Mouse (Mus musculus) adrenal gland, adult 2 months (tissue): ENCODE measurements around the gene Uvssa. TPM values are rescaled to one million over a fixed set of nuclear protein-coding genes. Genes with fewer than 3 reads are reported as not detected.
A peak's percentile ranks its signal among the peaks of the same experiment; 100 is the strongest.

Experiments
- DNase-seq: peaks from one replicate; pipeline ENCODE4 v3.0.0; 2021
- polyA plus RNA-seq: library from polyadenylated mRNA; depleted of rRNA; stranded (reverse); fragments of >200 nt; gene quantifications from 2 replicates; pipeline ENCODE4 v1.2.3, GENCODE M21; 2012; rRNA removed
- total RNA-seq, 2 experiments: library from RNA; stranded (reverse); gene quantifications; 2 replicates each; pipeline ENCODE4 v1.2.3; 2021

Uvssa gene
- total and polyA plus RNA-seq, 3 experiments, result 3.6 to 6.9 (median 6.3) TPM

- no peak for DNase-seq
Measured at GRCm38 (mm10) chr5:33442927-33443710, 64.8 kb downstream of the Uvssa start.

GRCm38 (mm10) chr5:33443794-33444193 lies 65.4 kb downstream of the Uvssa start:
- DNase-seq, result no peak

- no peak for DNase-seq
Measured at GRCm38 (mm10) chr5:33455737-33456136, 77.4 kb downstream of the Uvssa start.

- DNase-seq, result no peak
Measured at GRCm38 (mm10) chr5:33458132-33458622, 79.8 kb downstream of the Uvssa start.

GRCm38 (mm10) chr5:33459111-33459510 lies 80.8 kb downstream of the Uvssa start:
- DNase-seq, result no peak

- peak; percentile 20 for DNase-seq
Measured at GRCm38 (mm10) chr5:33464390-33464789, 86.0 kb downstream of the Uvssa start.

- no peak for DNase-seq
Measured at GRCm38 (mm10) chr5:33465464-33465863, 87.1 kb downstream of the Uvssa start.

Other genes starting within 250 kb of the Uvssa start
- gene Spon2, start 160.1 kb upstream of the Uvssa start, total RNA-seq, result 1 to 10 TPM; 1.2 to 2.5 TPM
- gene Spon2, start 160.1 kb upstream of the Uvssa start, polyA plus RNA-seq, result 2.6 and 2.8 TPM in 2 replicates
- gene Ctbp1, start 103.6 kb upstream of the Uvssa start, total RNA-seq, result 100 to 1,000 TPM; 206 to 228 TPM
- 447 and 508 TPM in 2 replicates for gene Ctbp1, start 103.6 kb upstream of the Uvssa start, polyA plus RNA-seq
- 100 to 1,000 TPM; 115 to 128 TPM for gene Maea, start 43.0 kb upstream of the Uvssa start, total RNA-seq
- 99.0 and 107 TPM in 2 replicates for gene Maea, start 43.0 kb upstream of the Uvssa start, polyA plus RNA-seq
- gene Nkx1-1, start 55.4 kb downstream of the Uvssa start, total RNA-seq, result not detected
- not detected in 2 replicates for gene Nkx1-1, start 55.4 kb downstream of the Uvssa start, polyA plus RNA-seq